Mouse (Mus musculus) stomach, postnatal 0 days (tissue): ENCODE results near the gene Pold3.

ENCODE experiments used
- CTCF ChIP-seq: IDR thresholded peaks from 2 replicates; pipeline ENCODE4 v1.5.1; 2016; ENCODE audit warnings: antibody characterized with exemption, low read depth, mild to moderate bottlenecking, moderate library complexity
- EP300 ChIP-seq: optimal IDR thresholded peaks from 2 replicates; pipeline ENCODE3; 2016; ENCODE audit warnings: antibody characterized with exemption

DNA sequence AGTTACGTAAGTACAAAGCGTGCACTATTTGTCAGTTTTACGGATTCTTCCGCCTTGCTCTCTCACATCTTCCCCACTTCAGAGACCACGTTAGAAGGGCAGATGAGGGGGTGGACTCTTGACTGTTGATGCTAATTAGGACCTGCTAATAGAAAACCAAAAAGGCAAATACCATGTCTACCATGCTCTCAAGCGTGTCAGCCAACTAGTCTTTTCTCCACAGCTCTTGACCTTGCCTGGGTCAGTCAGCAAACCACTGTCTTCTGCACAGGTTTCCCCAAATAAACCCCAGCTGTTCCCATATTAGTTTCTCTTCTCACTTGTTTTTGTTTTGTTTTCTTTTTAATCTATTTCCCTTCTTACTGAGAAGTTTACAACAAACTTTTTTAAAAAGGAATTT lies 7.1 kb downstream of the Pold3 start:
- no peak for TF ChIP-seq CTCF
- TF ChIP-seq EP300 = no peak
